Mouse (Mus musculus): ENCODE data around the gene Gm45711. TPM values are rescaled to one million over a fixed set of nuclear protein-coding genes. Genes with fewer than 3 reads are reported as not detected.

Gm45711 gene
- total and polyA plus RNA-seq, 3 experiments: not detected

GRCm38 (mm10) chr8:104246621-104247020, 63.3 kb downstream of the Gm45711 start:
- peaks cover 10 to 40% of the 10 kb centered on the region in 2 experiments for H3K4me1 ChIP-seq (ENCODE audit: control insufficient read depth in 1 of 2, insufficient read depth in 2 of 2, low read length in 2 of 2)
- TF ChIP-seq MAFK (IDR thresholded peaks at IDR 0.05; ENCODE audit: borderline replicate concordance, low read depth, low read length) (no peak), SIN3A (IDR thresholded peaks at IDR 0.05; ENCODE audit: low read length) (no peak), POLR2A (IDR thresholded peaks at IDR 0.05; ENCODE audit: control insufficient read depth in 1 of 2, insufficient read depth in 1 of 2, low read depth in 1 of 2, low read length in 2 of 2, poor library complexity in 1 of 2) (no peak), TCF12 (IDR thresholded peaks at IDR 0.05; ENCODE audit: low read depth, low read length) (no peak), JUND (IDR thresholded peaks at IDR 0.05; ENCODE audit: low read depth, low read length) (no peak), ZNF384 (IDR thresholded peaks at IDR 0.05; ENCODE audit: low read depth, low read length) (no peak), RCOR1 (IDR thresholded peaks at IDR 0.05; ENCODE audit: low read depth, low read length) (no peak), POLR2AphosphoS2 (IDR thresholded peaks at IDR 0.05; ENCODE audit: low read length) (no peak), USF1 (IDR thresholded peaks at IDR 0.05; ENCODE audit: low read depth, low read length) (no peak), MAZ (IDR thresholded peaks at IDR 0.05; ENCODE audit: low read depth, low read length) (no peak), ELF1 (IDR thresholded peaks at IDR 0.05; ENCODE audit: low read depth, low read length) (no peak), POLR2AphosphoS5 (IDR thresholded peaks at IDR 0.05; ENCODE audit: borderline replicate concordance, low read depth, low read length) (no peak), RAD21 (IDR thresholded peaks at IDR 0.05; ENCODE audit: low read depth, low read length) (no peak)
- H3K79me2 ChIP-seq (ENCODE audit: control insufficient read depth, insufficient read depth, low read length, poor library complexity): peaks cover 7% of the 10 kb centered on the region
- peaks cover 0 to 20% of the 10 kb centered on the region in 2 experiments; a peak in 2 of 4 replicates for H3K36me3 ChIP-seq (ENCODE audit: control insufficient read depth in 1 of 2, insufficient read depth in 2 of 2, low read length in 2 of 2)
- no peak overlapping the region for H3K4me3 ChIP-seq (ENCODE audit: control insufficient read depth in 1 of 2, insufficient read depth in 1 of 2, low read depth in 2 of 2, low read length in 2 of 2)
- H3K9me3 ChIP-seq (replicated peaks; ENCODE audit: insufficient read depth, low read length): no peaks in the 10 kb centered on the region
- peak overlapping the region; percentile 74 for H3K27ac ChIP-seq (ENCODE audit: control insufficient read depth, low read depth, low read length)
- no peak for DNase-seq (ENCODE audit: low read depth, low spot score)
- no peak overlapping the region; the same call in 1 of the 2 replicates for H3K9ac ChIP-seq (ENCODE audit: control insufficient read depth, low read depth, low read length, poor library complexity, severe bottlenecking)
- no peaks in the 10 kb centered on the region for H3K27me3 ChIP-seq (ENCODE audit: control insufficient read depth in 1 of 2, insufficient read depth in 2 of 2, low read length in 2 of 2)

- Histone ChIP-seq H3K27me3 (ENCODE audit: control insufficient read depth in 1 of 2, insufficient read depth in 2 of 2, low read length in 2 of 2) (no peaks in the 10 kb centered on the region), H3K36me3 (ENCODE audit: control insufficient read depth in 1 of 2, insufficient read depth in 2 of 2, low read length in 2 of 2) (peaks cover 0 to 33% of the 10 kb centered on the region in 2 experiments; a peak in 2 of 4 replicates), H3K79me2 (ENCODE audit: control insufficient read depth, insufficient read depth, low read length, poor library complexity) (no peaks in the 10 kb centered on the region), H3K9me3 (replicated peaks; ENCODE audit: insufficient read depth, low read length) (no peaks in the 10 kb centered on the region), H3K27ac (ENCODE audit: control insufficient read depth, low read depth, low read length) (peak overlapping the region; percentile 45), H3K4me1 (ENCODE audit: control insufficient read depth in 1 of 2, insufficient read depth in 2 of 2, low read length in 2 of 2) (peaks cover 15 to 52% of the 10 kb centered on the region in 2 experiments), H3K4me3 (ENCODE audit: control insufficient read depth in 1 of 2, insufficient read depth in 1 of 2, low read depth in 2 of 2, low read length in 2 of 2) (no peak overlapping the region), H3K9ac (ENCODE audit: control insufficient read depth, low read depth, low read length, poor library complexity, severe bottlenecking) (no peak overlapping the region)
- DNase-seq (ENCODE audit: low read depth, low spot score): peak; percentile 64
- TF ChIP-seq TCF12 (IDR thresholded peaks at IDR 0.05; ENCODE audit: low read depth, low read length) (peak; percentile 82), ZMIZ1 (IDR thresholded peaks at IDR 0.05; ENCODE audit: low read depth, low read length) (no peak), SIN3A (IDR thresholded peaks at IDR 0.05; ENCODE audit: low read length) (peak; percentile 67), GATA1 (IDR thresholded peaks at IDR 0.05; ENCODE audit: low read depth, low read length) (peak; percentile 94), NRF1 (IDR thresholded peaks at IDR 0.05; ENCODE audit: insufficient read depth, low read depth, low read length, poor library complexity, severe bottlenecking) (no peak), HCFC1 (IDR thresholded peaks at IDR 0.05; ENCODE audit: low read depth, low read length) (no peak), CHD1 (IDR thresholded peaks at IDR 0.05; ENCODE audit: low read depth, low read length) (no peak), RCOR1 (IDR thresholded peaks at IDR 0.05; ENCODE audit: low read depth, low read length) (peak; percentile 60), USF2 (IDR thresholded peaks at IDR 0.05; ENCODE audit: borderline replicate concordance in 1 of 2, insufficient read depth in 1 of 2, low read depth in 1 of 2, low read length in 2 of 2) (no peak), CTCF (IDR thresholded peaks at IDR 0.05 in 2 of 3, conservative IDR thresholded peaks at IDR 0.05 in 1 of 3; ENCODE audit: control insufficient read depth in 1 of 3, insufficient read depth in 1 of 3, low read depth in 2 of 3, low read length in 3 of 3, poor library complexity in 1 of 3, severe bottlenecking in 1 of 3) (no peak), E2F4 (IDR thresholded peaks at IDR 0.05; ENCODE audit: borderline replicate concordance, low read depth, low read length) (no peak), EP300 (IDR thresholded peaks at IDR 0.05; ENCODE audit: low read depth in 1 of 2, low read length in 2 of 2) (peak; percentile 81 to 90), ETS1 (IDR thresholded peaks at IDR 0.05; ENCODE audit: low read depth, low read length) (peak; percentile 85), POLR2A (IDR thresholded peaks at IDR 0.05; ENCODE audit: control insufficient read depth in 1 of 2, insufficient read depth in 1 of 2, low read depth in 1 of 2, low read length in 2 of 2, poor library complexity in 1 of 2) (no peak), MXI1 (IDR thresholded peaks at IDR 0.05; ENCODE audit: low read depth, low read length) (peak; percentile 22; the same call in 1 of the 2 replicates), BHLHE40 (IDR thresholded peaks at IDR 0.05; ENCODE audit: borderline replicate concordance, low read depth, low read length) (no peak)
These were observed 67.7 kb downstream of the Gm45711 start for GRCm38 (mm10) chr8:104242038-104242644.

Data from MEL (cell line).